ENCODE assay signal across 9 mouse cellular contexts in genomic region chr10:116140226-116140625, GRCm38 (mm10).
"Had no signal": no experiment of that assay in that cellular context is flagged by ENCODE, and none has a peak within 500 bp of the region (broad histone marks: within the 10 kb centered on the region; RNA-seq: fewer than 3 reads in every experiment).

No protein-coding gene starts in this region.

- ATAC-seq: liver, postnatal 0 days; midbrain, embryonic 15.5 days had no signal

- DNase-seq: kidney, postnatal 36 days; layer of hippocampus, adult 9-11 months; layer of hippocampus, postnatal 36 days; liver; liver, embryonic 13.5 days; liver, postnatal 0 days; lung, postnatal 36 days; thymus, postnatal 14 days had no signal
